33 mouse cellular contexts compared by ENCODE assay signal in the genomic region with DNA sequence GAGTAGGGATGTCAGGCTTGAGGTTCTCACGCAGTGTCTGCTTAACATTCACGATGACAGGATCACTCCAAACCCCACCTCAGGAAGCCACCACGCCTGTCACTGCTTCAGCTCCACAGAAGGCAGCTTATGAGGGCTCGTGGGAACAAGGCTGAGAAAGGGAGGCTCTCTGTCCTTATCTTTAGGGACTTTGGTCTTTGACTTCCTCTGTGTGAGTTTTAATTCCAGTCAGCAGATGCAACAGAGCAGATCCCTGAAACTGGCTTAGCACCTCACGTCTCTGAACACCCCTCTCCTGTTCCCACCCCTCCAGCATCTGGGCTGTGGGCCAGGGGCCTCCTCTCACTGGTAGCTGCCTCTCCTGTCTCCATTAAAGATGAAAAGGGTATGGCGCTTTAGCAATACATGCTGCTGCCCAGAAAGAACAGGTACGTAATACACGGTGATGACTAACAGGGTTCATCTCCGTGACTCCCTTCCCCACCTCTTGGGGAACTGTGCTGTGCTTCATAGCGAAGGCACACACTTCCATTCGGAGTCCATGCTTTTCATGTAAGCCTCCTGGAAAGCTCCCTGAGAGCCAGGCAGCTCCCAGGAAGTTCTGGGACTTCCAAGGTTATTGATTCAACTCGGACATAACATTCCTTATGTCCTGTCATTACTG. TPM values are rescaled to one million over a fixed set of nuclear protein-coding genes. Genes with fewer than 3 reads are reported as not detected.
DNase-seq lines count a peak whose midpoint lies in the region; ATAC-seq and TF ChIP-seq lines count a peak whose summit lies in the region.
"Had no signal": no experiment of that assay in that cellular context is flagged by ENCODE, and none has a peak within 500 bp of the region (broad histone marks: within the 10 kb centered on the region; RNA-seq: fewer than 3 reads in every experiment).

No protein-coding gene starts in this region.

- H3K27ac ChIP-seq in heart, embryonic 15.5 days: no peak overlapping the region
- H3K27ac ChIP-seq in stomach, embryonic 15.5 days: no peak overlapping the region
- H3K27ac ChIP-seq in stomach, postnatal 0 days (replicated peaks): no peak overlapping the region
- H3K27ac ChIP-seq in intestine, postnatal 0 days (ENCODE audit: low read depth, low read length): peak overlapping the region; percentile 73
- H3K27ac ChIP-seq: embryonic facial prominence, embryonic 10.5 days; embryonic facial prominence, embryonic 15.5 days; forebrain, embryonic 13.5 days; heart, embryonic 10.5 days; limb, embryonic 12.5 days; liver, embryonic 12.5 days; midbrain, embryonic 10.5 days; midbrain, embryonic 15.5 days had no signal

- no peak for TF ChIP-seq CTCF in stomach, postnatal 0 days (IDR thresholded peaks at IDR 0.05; ENCODE audit: low read depth)
- no peak for TF ChIP-seq CTCF in intestine, postnatal 0 days (IDR thresholded peaks at IDR 0.05; ENCODE audit: low read depth)

- no peak overlapping the region for H3K4me2 ChIP-seq in heart, embryonic 15.5 days
- H3K4me2 ChIP-seq in stomach, embryonic 15.5 days: no peak overlapping the region
- no peak overlapping the region for H3K4me2 ChIP-seq in stomach, postnatal 0 days (replicated peaks; ENCODE audit: low read depth)
- H3K4me2 ChIP-seq in intestine, postnatal 0 days (replicated peaks; ENCODE audit: low read depth): peak overlapping the region; percentile 59
- H3K4me2 ChIP-seq: embryonic facial prominence, embryonic 15.5 days; forebrain, embryonic 13.5 days; limb, embryonic 12.5 days; liver, embryonic 12.5 days; midbrain, embryonic 15.5 days had no signal

- no peak overlapping the region for H3K4me3 ChIP-seq in heart, embryonic 15.5 days
- H3K4me3 ChIP-seq in stomach, embryonic 15.5 days (replicated peaks): no peak overlapping the region
- H3K4me3 ChIP-seq in stomach, postnatal 0 days (ENCODE audit: low read depth, low read length): no peak overlapping the region
- H3K4me3 ChIP-seq in intestine, postnatal 0 days (ENCODE audit: low read depth, low read length): peak overlapping the region; percentile 31
- H3K4me3 ChIP-seq: embryonic facial prominence, embryonic 10.5 days; embryonic facial prominence, embryonic 15.5 days; forebrain, embryonic 13.5 days; heart, embryonic 10.5 days; limb, embryonic 12.5 days; liver, embryonic 12.5 days; midbrain, embryonic 10.5 days; midbrain, embryonic 15.5 days had no signal

- peak; percentile 47; the same call in 1 of the 2 replicates for ATAC-seq in heart, embryonic 15.5 days (replicated peaks; ENCODE audit: insufficient number of reproducible peaks, insufficient read depth, low FRiP score, low read depth)
- peak; percentile 10; the same call in 1 of the 2 replicates for ATAC-seq in stomach, embryonic 15.5 days (ENCODE audit: insufficient read depth, low FRiP score, low read depth)
- no peak for ATAC-seq in stomach, postnatal 0 days (ENCODE audit: low FRiP score, low TSS enrichment)
- ATAC-seq in intestine, postnatal 0 days: peak; percentile 92
- ATAC-seq: forebrain, embryonic 13.5 days; hindbrain, embryonic 16.5 days; liver, embryonic 12.5 days; lung, postnatal 0 days; midbrain, embryonic 15.5 days had no signal

- no peak for TF ChIP-seq EP300 in stomach, postnatal 0 days (optimal IDR thresholded peaks at IDR 0.05)

- H3K36me3 ChIP-seq in heart, embryonic 15.5 days: no peaks in the 10 kb centered on the region
- no peaks in the 10 kb centered on the region for H3K36me3 ChIP-seq in stomach, embryonic 15.5 days
- H3K36me3 ChIP-seq in stomach, postnatal 0 days (ENCODE audit: control insufficient read depth, insufficient read depth, low read length): no peaks in the 10 kb centered on the region
- H3K36me3 ChIP-seq in intestine, postnatal 0 days (ENCODE audit: control insufficient read depth, insufficient read depth): no peaks in the 10 kb centered on the region
- H3K36me3 ChIP-seq: embryonic facial prominence, embryonic 10.5 days; embryonic facial prominence, embryonic 15.5 days; heart, embryonic 10.5 days; limb, embryonic 12.5 days; liver, embryonic 12.5 days; midbrain, embryonic 10.5 days; midbrain, embryonic 15.5 days had no signal

- no peaks in the 10 kb centered on the region for H3K27me3 ChIP-seq in heart, embryonic 15.5 days
- H3K27me3 ChIP-seq in stomach, embryonic 15.5 days (replicated peaks): no peaks in the 10 kb centered on the region
- no peaks in the 10 kb centered on the region for H3K27me3 ChIP-seq in stomach, postnatal 0 days (ENCODE audit: control insufficient read depth, insufficient read depth, low read length)
- no peaks in the 10 kb centered on the region for H3K27me3 ChIP-seq in intestine, postnatal 0 days (replicated peaks; ENCODE audit: control insufficient read depth, insufficient read depth, low read length)
- H3K27me3 ChIP-seq: embryonic facial prominence, embryonic 15.5 days; forebrain, embryonic 13.5 days; limb, embryonic 12.5 days; midbrain, embryonic 15.5 days had no signal

- peaks cover 9% of the 10 kb centered on the region for H3K4me1 ChIP-seq in heart, embryonic 15.5 days (replicated peaks)
- no peaks in the 10 kb centered on the region for H3K4me1 ChIP-seq in stomach, embryonic 15.5 days
- H3K4me1 ChIP-seq in stomach, postnatal 0 days (replicated peaks; ENCODE audit: control insufficient read depth, insufficient read depth): no peaks in the 10 kb centered on the region
- H3K4me1 ChIP-seq in intestine, postnatal 0 days (replicated peaks; ENCODE audit: control insufficient read depth, insufficient read depth, low read length): peaks cover 5% of the 10 kb centered on the region; the same call in 1 of the 2 replicates
- H3K4me1 ChIP-seq: embryonic facial prominence, embryonic 15.5 days; forebrain, embryonic 13.5 days; limb, embryonic 12.5 days; midbrain, embryonic 15.5 days had no signal

- 42% methylated on average over 12 of the region's 12 CpGs for WGBS in heart, embryonic 15.5 days
- 47% methylated on average over 12 of the region's 12 CpGs for WGBS in stomach, embryonic 15.5 days
- 42% methylated on average over 12 of the region's 12 CpGs for WGBS in stomach, postnatal 0 days
- WGBS in intestine, postnatal 0 days: 24% methylated on average over 12 of the region's 12 CpGs

- no peak overlapping the region for H3K9ac ChIP-seq in heart, embryonic 15.5 days
- no peak overlapping the region for H3K9ac ChIP-seq in stomach, embryonic 15.5 days
- no peak overlapping the region for H3K9ac ChIP-seq in stomach, postnatal 0 days (ENCODE audit: low read length)
- peak overlapping the region; percentile 22; the same call in 1 of the 2 replicates for H3K9ac ChIP-seq in intestine, postnatal 0 days (ENCODE audit: low read depth, low read length)
- H3K9ac ChIP-seq: embryonic facial prominence, embryonic 15.5 days; forebrain, embryonic 13.5 days; limb, embryonic 12.5 days; liver, embryonic 12.5 days; midbrain, embryonic 15.5 days had no signal

- H3K9me3 ChIP-seq in heart, embryonic 15.5 days (replicated peaks): no peaks in the 10 kb centered on the region
- H3K9me3 ChIP-seq in stomach, embryonic 15.5 days: no peaks in the 10 kb centered on the region
- no peaks in the 10 kb centered on the region for H3K9me3 ChIP-seq in stomach, postnatal 0 days (ENCODE audit: control insufficient read depth, low read length)
- H3K9me3 ChIP-seq in intestine, postnatal 0 days (ENCODE audit: control insufficient read depth): no peaks in the 10 kb centered on the region
- H3K9me3 ChIP-seq: embryonic facial prominence, embryonic 10.5 days; embryonic facial prominence, embryonic 15.5 days; forebrain, embryonic 13.5 days; heart, embryonic 10.5 days; limb, embryonic 12.5 days; liver, embryonic 12.5 days; midbrain, embryonic 10.5 days; midbrain, embryonic 15.5 days had no signal

- DNase-seq in heart, adult 9 months (ENCODE audit: low spot score in 2 of 2): no peak
- no peak for DNase-seq in stomach, postnatal 0 days (ENCODE audit: low spot score)
- no peak for DNase-seq in thymus, postnatal 10 days (ENCODE audit: low spot score in 2 of 2)
- no peak for DNase-seq in embryo, embryonic 10 days (ENCODE audit: low spot score)
- DNase-seq: adrenal gland, postnatal 25 days; cerebellum, adult 11-12 months; cerebellum, adult 9-11 months; heart, postnatal 14 days; kidney, adult 11 months; kidney, postnatal 14 days; layer of hippocampus, adult 9-11 months; lung, adult 18-20 months; lung, postnatal 4 days; right cerebral cortex, postnatal 25 days; spleen, adult 18-20 months; thymus, adult 2 months; thymus, postnatal 4 days had no signal

RNA-seq across cellular contexts. Expression of a gene that starts 6.9 kb away (rescaled TPM):
- polyA plus RNA-seq in heart, embryonic 15.5 days (2015; fragmentation: Nextera tagmentation; extraction: Ambion mirVana): 0.89 and 1.2 TPM in 2 replicates
- polyA plus RNA-seq in stomach, embryonic 15.5 days (2015; fragmentation: Nextera tagmentation; extraction: Ambion mirVana): not detected in 2 replicates
- polyA plus RNA-seq in stomach, postnatal 0 days (2015; fragmentation: Nextera tagmentation; extraction: Ambion mirVana): 0.12 TPM in 1 of 2 replicates, not detected in the other
- not detected in 2 replicates for polyA plus RNA-seq in intestine, postnatal 0 days (2015; fragmentation: Nextera tagmentation; extraction: Ambion mirVana)
- polyA plus RNA-seq: cortical plate, adult 2 months; embryonic facial prominence, embryonic 10.5 days; forebrain, embryonic 13.5 days; hindbrain, embryonic 16.5 days; kidney, embryonic 14.5 days; limb, embryonic 12.5 days; midbrain, embryonic 10.5 days; midbrain, embryonic 15.5 days; neural tube, embryonic 11.5 days had no signal

RNA-seq across cellular contexts. Expression of a gene that starts 9.9 kb away (rescaled TPM):
- polyA plus RNA-seq in heart, embryonic 15.5 days (2015; fragmentation: Nextera tagmentation; extraction: Ambion mirVana): 15.5 and 15.7 TPM in 2 replicates
- 14.9 and 16.8 TPM in 2 replicates for polyA plus RNA-seq in stomach, embryonic 15.5 days (2015; fragmentation: Nextera tagmentation; extraction: Ambion mirVana)
- polyA plus RNA-seq in stomach, postnatal 0 days (2015; fragmentation: Nextera tagmentation; extraction: Ambion mirVana): 15.6 and 17.0 TPM in 2 replicates
- 13.5 and 14.4 TPM in 2 replicates for polyA plus RNA-seq in intestine, postnatal 0 days (2015; fragmentation: Nextera tagmentation; extraction: Ambion mirVana)

RNA-seq across cellular contexts. Expression of a gene that starts 27.4 kb away (rescaled TPM):
- 43.3 and 48.3 TPM in 2 replicates for polyA plus RNA-seq in heart, embryonic 15.5 days (2015; fragmentation: Nextera tagmentation; extraction: Ambion mirVana)
- 28.9 and 33.0 TPM in 2 replicates for polyA plus RNA-seq in stomach, embryonic 15.5 days (2015; fragmentation: Nextera tagmentation; extraction: Ambion mirVana)
- polyA plus RNA-seq in stomach, postnatal 0 days (2015; fragmentation: Nextera tagmentation; extraction: Ambion mirVana): 17.0 and 17.7 TPM in 2 replicates
- 46.4 and 49.0 TPM in 2 replicates for polyA plus RNA-seq in intestine, postnatal 0 days (2015; fragmentation: Nextera tagmentation; extraction: Ambion mirVana)
